Mouse (Mus musculus) mouse embryonic stem cell (cell line): ENCODE measurements at regions not wholly inside any gene's neighbourhood (a gene's known extent, or its start where the extent isn't known, plus 50 kb on each side); places are given as distances from the start of the nearest gene placed in this dataset.

ENCODE experiments used
- in situ Hi-C, 2 experiments: fragments of 300-500 bp; cut with MboI; formaldehyde crosslinking; loops; 1 replicate in 1 of 2; 3 replicates in 1 of 2; pipeline ENCODE4 v1.14.3; 2019 to 2020; ENCODE audit warnings: low sequenced_read_pairs in 2 of 2, low pct_unique_long_range_greater_than_20kb in 1 of 2, mixed read lengths in 1 of 2; ENCODE audit not compliant: unreplicated experiment in 1 of 2

- in situ Hi-C loops: no loop called here
These were observed 379.4 kb downstream of the Ankrd50 start for GRCm38 (mm10) chr3:38105022-38105857.

GRCm38 (mm10) chr3:38104418-38104817, 380.1 kb upstream of the Gm5148 start:
- in situ Hi-C loops: no loop called here

GRCm38 (mm10) chr3:38102985-38103384, 378.7 kb upstream of the Gm5148 start:
- in situ Hi-C loops: no loop called here

GRCm38 (mm10) chr3:38102181-38102580, 377.9 kb upstream of the Gm5148 start:
- in situ Hi-C loops: no loop called here

GRCm38 (mm10) chr3:38094370-38094979, 370.2 kb upstream of the Gm5148 start:
- in situ Hi-C loops: no loop called here

GRCm38 (mm10) chr3:38084548-38084947, 360.3 kb upstream of the Gm5148 start:
- in situ Hi-C loops: no loop called here

- in situ Hi-C loops: no loop called here
These were observed 358.1 kb upstream of the Gm5148 start for GRCm38 (mm10) chr3:38082386-38082785.

GRCm38 (mm10) chr3:38076835-38077234, 352.5 kb upstream of the Gm5148 start:
- in situ Hi-C loops: no loop called here

GRCm38 (mm10) chr3:38073946-38074345, 349.7 kb upstream of the Gm5148 start:
- in situ Hi-C loops: no loop called here

- in situ Hi-C loops: no loop called here
These were observed 331.3 kb upstream of the Gm5148 start for GRCm38 (mm10) chr3:38055627-38056026.

- in situ Hi-C loops: no loop called here
These were observed 328.7 kb upstream of the Gm5148 start for GRCm38 (mm10) chr3:38052941-38053340.

- in situ Hi-C loops: no loop called here
These were observed 327.5 kb upstream of the Gm5148 start for GRCm38 (mm10) chr3:38051748-38052147.

GRCm38 (mm10) chr3:38050856-38051255, 326.6 kb upstream of the Gm5148 start:
- in situ Hi-C loops: no loop called here

GRCm38 (mm10) chr3:38050366-38050765, 326.1 kb upstream of the Gm5148 start:
- in situ Hi-C loops: no loop called here

- in situ Hi-C loops: no loop called here
These were observed 325.0 kb upstream of the Gm5148 start for GRCm38 (mm10) chr3:38049290-38049689.

GRCm38 (mm10) chr3:38047445-38047844, 323.2 kb upstream of the Gm5148 start:
- in situ Hi-C loops: no loop called here

- in situ Hi-C loops: no loop called here
These were observed 322.3 kb upstream of the Gm5148 start for GRCm38 (mm10) chr3:38046611-38047010.

GRCm38 (mm10) chr3:38045989-38046388, 321.7 kb upstream of the Gm5148 start:
- in situ Hi-C loops: no loop called here

GRCm38 (mm10) chr3:38045523-38045922, 321.2 kb upstream of the Gm5148 start:
- in situ Hi-C loops: no loop called here

GRCm38 (mm10) chr3:38044338-38044737, 320.0 kb upstream of the Gm5148 start:
- in situ Hi-C loops: no loop called here
